Mouse (Mus musculus): Measurements from ENCODE around the gene Gucy1b2.

DNA sequence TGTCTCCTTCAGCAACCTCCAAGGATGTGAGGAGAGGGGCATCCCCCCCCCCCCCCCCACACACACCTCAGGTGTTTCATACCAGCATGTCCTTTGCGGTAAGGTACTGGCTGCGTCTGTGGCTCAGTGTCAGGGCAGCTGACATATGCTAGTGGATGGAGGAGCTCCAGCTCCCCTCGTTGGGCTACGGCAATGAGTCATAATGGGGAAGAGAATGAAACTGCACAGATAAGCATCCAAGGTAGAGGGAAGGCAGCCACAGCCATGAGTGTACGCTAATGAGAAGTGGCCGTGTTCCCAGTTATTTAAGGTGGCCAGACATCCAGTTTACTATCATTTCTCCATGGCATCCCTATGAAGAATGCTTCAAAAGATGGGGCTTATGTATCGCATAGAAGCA is 32.2 kb upstream of the Gucy1b2 start:
- TF ChIP-seq FLI1 (IDR thresholded peaks at IDR 0.05; ENCODE audit: low read length) (no peak), GATA1 (IDR thresholded peaks at IDR 0.05; ENCODE audit: borderline replicate concordance, low read length) (no peak)

All from megakaryocyte, embryonic 14.5 days (primary cell).